Mouse (Mus musculus) gastrocnemius, postnatal 4 days (tissue): Measurements from ENCODE around the gene 4930579G24Rik. TPM values are rescaled to one million over a fixed set of nuclear protein-coding genes. Genes with fewer than 3 reads are reported as not detected.

Experiments used
- total RNA-seq, 2 experiments: library from RNA; stranded (reverse); gene quantifications; 2 replicates each; pipeline ENCODE4 v1.2.3; 2021

4930579G24Rik gene
- total RNA-seq, 2 experiments from 2014 or later = 7.0 to 7.1 TPM

Other genes starting within 250 kb of the 4930579G24Rik start
- gene Fnip2, start 61.3 kb upstream of the 4930579G24Rik start, total RNA-seq = 10 to 100 TPM; 10.3 to 10.6 TPM
- gene Ppid, start 37.7 kb upstream of the 4930579G24Rik start, total RNA-seq = 10 to 100 TPM; 41.1 to 42.5 TPM
- gene Etfdh, start 421 bp downstream of the 4930579G24Rik start, total RNA-seq = 10 to 100 TPM; 89.9 to 98.4 TPM
- under 1 TPM; 0.05 to 0.13 TPM for gene Rxfp1, start 108.8 kb downstream of the 4930579G24Rik start, total RNA-seq
- 1 to 10 TPM; 1.9 to 2.6 TPM for gene Tmem144, start 223.7 kb downstream of the 4930579G24Rik start, total RNA-seq